Mouse (Mus musculus): Measurements from ENCODE around the gene Adcy2. TPM values are rescaled to one million over a fixed set of nuclear protein-coding genes. Genes with fewer than 3 reads are reported as not detected.

Gene Adcy2
- total and polyA plus RNA-seq, 3 experiments = not detected

GRCm38 (mm10) chr13:68680429-68680828, 318.9 kb downstream of the Adcy2 start:
- H3K4me1 ChIP-seq (ENCODE audit: control insufficient read depth in 1 of 2, insufficient read depth in 2 of 2) = no peaks in the 10 kb centered on the region
- H3K79me2 ChIP-seq (replicated peaks; ENCODE audit: control insufficient read depth, extremely low read depth, insufficient read depth, poor library complexity, severe bottlenecking) = no peaks in the 10 kb centered on the region
- H3K27me3 ChIP-seq (replicated peaks) = no peaks in the 10 kb centered on the region
- no peak overlapping the region for H3K27ac ChIP-seq (ENCODE audit: insufficient read depth, low read depth)
- no peaks in the 10 kb centered on the region for H3K36me3 ChIP-seq (replicated peaks in 1 of 2; ENCODE audit: control insufficient read depth in 1 of 2, insufficient read depth in 1 of 2, low read length in 1 of 2)
- dilution Hi-C loops (cut with MboI; ENCODE audit: extremely low pct_ligation_motif_present, extremely low pct_unique_long_range_greater_than_20kb, low sequenced_read_pairs) (no loop called here), in situ Hi-C loops (cut with MboI; ENCODE audit: low pct_ligation_motif_present, low pct_unique_long_range_greater_than_20kb, low sequenced_read_pairs) (no loop called here)
- H3K9me3 ChIP-seq (replicated peaks; ENCODE audit: low read length) = peaks cover 70% of the 10 kb centered on the region
- no peak overlapping the region for H3K4me3 ChIP-seq (replicated peaks in 1 of 3; ENCODE audit: low read depth in 2 of 3, low read length in 2 of 3, poor library complexity in 1 of 3)
- H3K4me2 ChIP-seq (ENCODE audit: insufficient read depth, low read depth, poor library complexity, severe bottlenecking) = no peak overlapping the region
- DNase-seq (ENCODE audit: extremely low read depth) = no peak
- H3K9ac ChIP-seq (ENCODE audit: insufficient read depth, low read depth) = no peak overlapping the region
- TF ChIP-seq MAZ (IDR thresholded peaks at IDR 0.05; ENCODE audit: low read depth, low read length) (no peak), ELF1 (IDR thresholded peaks at IDR 0.05; ENCODE audit: low read depth, low read length) (no peak), BHLHE40 (IDR thresholded peaks at IDR 0.05; ENCODE audit: low read depth, low read length) (no peak), PAX5 (IDR thresholded peaks at IDR 0.05; ENCODE audit: low read length) (no peak), CHD2 (IDR thresholded peaks at IDR 0.05; ENCODE audit: low read length) (no peak), UBTF (IDR thresholded peaks at IDR 0.05; ENCODE audit: low read depth, low read length) (no peak), NRF1 (IDR thresholded peaks at IDR 0.05; ENCODE audit: low read depth, low read length) (no peak), ZMIZ1 (IDR thresholded peaks at IDR 0.05; ENCODE audit: low read depth, low read length) (no peak), ZC3H11A (IDR thresholded peaks at IDR 0.05; ENCODE audit: low read depth, low read length) (no peak), TBP (conservative IDR thresholded peaks at IDR 0.05; ENCODE audit: low read depth, low read length) (no peak), POLR2A (IDR thresholded peaks at IDR 0.05; ENCODE audit: low read depth, low read length) (no peak), EP300 (IDR thresholded peaks at IDR 0.05; ENCODE audit: low read length) (no peak), GABPA (IDR thresholded peaks at IDR 0.05; ENCODE audit: insufficient replicate concordance, low read depth, low read length) (no peak), ZKSCAN1 (IDR thresholded peaks at IDR 0.05; ENCODE audit: borderline replicate concordance, low read depth, low read length) (no peak), HCFC1 (IDR thresholded peaks at IDR 0.05; ENCODE audit: low read depth, low read length) (no peak)

DNA sequence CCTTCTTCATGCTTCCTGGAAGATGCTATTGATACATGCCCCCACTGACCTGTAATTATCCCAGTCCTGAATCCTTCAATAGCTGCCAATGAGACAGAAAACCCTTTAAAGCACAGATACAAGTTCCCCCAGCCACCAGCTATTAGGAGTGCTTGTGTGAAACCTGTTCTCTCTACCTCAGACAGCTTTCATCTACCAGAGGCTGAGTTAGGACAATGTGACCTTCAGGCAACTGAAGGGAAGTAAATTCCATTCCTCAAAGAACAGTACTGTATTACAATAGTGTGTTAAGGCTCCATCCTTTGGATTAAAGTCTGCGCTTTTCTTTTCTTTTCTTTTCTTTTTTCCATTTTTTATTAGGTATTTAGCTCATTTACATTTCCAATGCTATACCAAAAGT, 356.6 kb downstream of the Adcy2 start:
- Histone ChIP-seq H3K4me2 (ENCODE audit: insufficient read depth, low read depth, poor library complexity, severe bottlenecking) (no peak overlapping the region), H3K79me2 (replicated peaks; ENCODE audit: control insufficient read depth, extremely low read depth, insufficient read depth, poor library complexity, severe bottlenecking) (no peaks in the 10 kb centered on the region), H3K4me1 (ENCODE audit: control insufficient read depth in 1 of 2, insufficient read depth in 2 of 2) (no peaks in the 10 kb centered on the region), H3K36me3 (replicated peaks in 1 of 2; ENCODE audit: control insufficient read depth in 1 of 2, insufficient read depth in 1 of 2, low read length in 1 of 2) (no peaks in the 10 kb centered on the region), H3K27ac (ENCODE audit: insufficient read depth, low read depth) (no peak overlapping the region), H3K4me3 (replicated peaks in 1 of 3; ENCODE audit: low read depth in 2 of 3, low read length in 2 of 3, poor library complexity in 1 of 3) (no peak overlapping the region), H3K9me3 (replicated peaks; ENCODE audit: low read length) (peaks cover 78% of the 10 kb centered on the region), H3K9ac (ENCODE audit: insufficient read depth, low read depth) (no peak overlapping the region), H3K27me3 (replicated peaks) (no peaks in the 10 kb centered on the region)
- dilution Hi-C loops (cut with MboI; ENCODE audit: extremely low pct_ligation_motif_present, extremely low pct_unique_long_range_greater_than_20kb, low sequenced_read_pairs) (no loop called here), in situ Hi-C loops (cut with MboI; ENCODE audit: low pct_ligation_motif_present, low pct_unique_long_range_greater_than_20kb, low sequenced_read_pairs) (no loop called here)
- TF ChIP-seq E2F4 (IDR thresholded peaks at IDR 0.05; ENCODE audit: insufficient replicate concordance, low read depth, low read length) = no peak
- TF ChIP-seq RAD21 (IDR thresholded peaks at IDR 0.05; ENCODE audit: low read depth, low read length) = no peak
- TF ChIP-seq ZNF384 (IDR thresholded peaks at IDR 0.05; ENCODE audit: low read depth, low read length) = no peak
- no peak for TF ChIP-seq MYC (IDR thresholded peaks at IDR 0.05; ENCODE audit: low read depth, low read length)
- TF ChIP-seq SMC3 (IDR thresholded peaks at IDR 0.05; ENCODE audit: low read depth, low read length) = no peak
- no peak for TF ChIP-seq MEF2A (IDR thresholded peaks at IDR 0.05; ENCODE audit: borderline replicate concordance, low read depth, low read length)
- no peak for TF ChIP-seq ZMIZ1 (IDR thresholded peaks at IDR 0.05; ENCODE audit: low read depth, low read length)
- TF ChIP-seq USF2 (conservative IDR thresholded peaks at IDR 0.05; ENCODE audit: low read depth, low read length) = no peak
- TF ChIP-seq MAX (IDR thresholded peaks at IDR 0.05; ENCODE audit: low read length) = no peak
- no peak for DNase-seq (ENCODE audit: extremely low read depth)
